Mouse (Mus musculus) lung, adult 2 months (tissue): ENCODE measurements around the gene Coro2b. TPM values are rescaled to one million over a fixed set of nuclear protein-coding genes. Genes with fewer than 3 reads are reported as not detected.
A peak's percentile ranks its signal among the peaks of the same experiment; 100 is the strongest.

Experiments used
- DNase-seq: peaks from one replicate; pipeline ENCODE4 v3.0.0; 2022
- H3K4me1 ChIP-seq: fragments of 200-500 bp; 2 replicates; pipeline ENCODE4 v1.6.1; 2011; ENCODE audit warnings: low read length; ENCODE audit not compliant: control insufficient read depth, insufficient read depth
- H3K4me3 ChIP-seq: fragments of 200-500 bp; replicated peaks from 2 replicates; pipeline ENCODE3; 2011; ENCODE audit warnings: low read depth, mild to moderate bottlenecking, control low read depth, low read length; ENCODE audit errors: extremely low read depth
- CTCF ChIP-seq: fragments of 200-500 bp; IDR thresholded peaks from 2 replicates; pipeline ENCODE4 v1.5.1; 2011; ENCODE audit warnings: mild to moderate bottlenecking, low read length, control low read depth; ENCODE audit not compliant: insufficient read depth
- POLR2A ChIP-seq: fragments of 200-500 bp; IDR thresholded peaks from 2 replicates; pipeline ENCODE4 v1.6.1; 2011; ENCODE audit warnings: low read depth, mild to moderate bottlenecking, control low read depth, low read length, borderline replicate concordance; ENCODE audit errors: extremely low read depth
- WGBS: fragments of 180-500 bp; shearing (Covaris S2); methylation state at CpG from one replicate; pipeline ENCODE4 v1.1.7; 2018; 5-methylcytosine and 5-hydroxymethylcytosine counted together
- polyA plus RNA-seq: library from polyadenylated mRNA; depleted of rRNA; stranded (reverse); fragments of >200 nt; gene quantifications from 2 replicates; pipeline ENCODE4 v1.2.3, GENCODE M21; 2012; rRNA removed

Gene Coro2b
- polyA plus RNA-seq, 1 experiment: 48.8 TPM

GRCm38 (mm10) chr9:62370648-62371280 is 166.1 kb downstream of the Coro2b start:
- no peak for TF ChIP-seq POLR2A
- 0 out of 2 replicates have a peak, but pooled peaks have one; percentile 24 for TF ChIP-seq CTCF
- WGBS: 54% methylated on average over 6 of the region's 6 CpGs
- no peak for DNase-seq
- H3K4me3 ChIP-seq: no peak overlapping the region
- peaks cover 67% of the 10 kb centered on the region for H3K4me1 ChIP-seq

GRCm38 (mm10) chr9:62370186-62370585 is 166.7 kb downstream of the Coro2b start:
- DNase-seq: peak; percentile 8
- peaks cover 65% of the 10 kb centered on the region for H3K4me1 ChIP-seq
- H3K4me3 ChIP-seq: no peak overlapping the region
- 47% methylated on average over 9 of the region's 9 CpGs for WGBS
- TF ChIP-seq CTCF: no peak
- TF ChIP-seq POLR2A: no peak

Other genes with a start within 250 kb of the Coro2b start
- gene Anp32a, start 195.8 kb downstream of the Coro2b start, polyA plus RNA-seq: 28.9 and 58.2 TPM in 2 replicates
- gene Itga11, start 140.8 kb upstream of the Coro2b start, polyA plus RNA-seq: 0.70 and 1.1 TPM in 2 replicates